Mouse (Mus musculus): ENCODE data around the gene 2010300C02Rik. TPM values are rescaled to one million over a fixed set of nuclear protein-coding genes. Genes with fewer than 3 reads are reported as not detected.
"Not testable (repeated sequence)": the region's sequence is repeated elsewhere in the genome, so short reads cannot be mapped to it uniquely, and the experiment has no call there.

2010300C02Rik gene
- total RNA-seq, 2 experiments from 2014 or later: 151 to 166 TPM

DNA sequence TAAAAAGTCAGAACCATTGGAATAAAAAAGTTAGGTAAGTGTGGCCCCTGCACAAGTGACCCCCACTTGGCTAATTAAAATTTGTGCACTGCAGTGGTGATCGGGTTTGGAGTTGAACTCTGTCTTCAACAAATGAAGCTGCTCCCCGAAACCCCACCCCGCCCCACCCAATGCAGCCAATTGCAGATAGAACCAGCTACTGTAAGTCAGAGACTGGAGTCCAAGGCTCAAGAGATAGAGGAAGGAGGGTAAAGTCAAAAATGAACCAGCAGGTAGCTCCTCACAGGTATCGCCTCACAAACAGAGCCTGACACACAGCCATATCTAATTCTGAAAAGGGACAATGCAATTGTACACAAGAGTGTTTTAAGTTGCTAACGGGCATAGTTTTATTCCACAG, 90.0 kb downstream of the 2010300C02Rik start:
- DNase-seq (ENCODE audit: low spot score in 2 of 2): no peak

DNA sequence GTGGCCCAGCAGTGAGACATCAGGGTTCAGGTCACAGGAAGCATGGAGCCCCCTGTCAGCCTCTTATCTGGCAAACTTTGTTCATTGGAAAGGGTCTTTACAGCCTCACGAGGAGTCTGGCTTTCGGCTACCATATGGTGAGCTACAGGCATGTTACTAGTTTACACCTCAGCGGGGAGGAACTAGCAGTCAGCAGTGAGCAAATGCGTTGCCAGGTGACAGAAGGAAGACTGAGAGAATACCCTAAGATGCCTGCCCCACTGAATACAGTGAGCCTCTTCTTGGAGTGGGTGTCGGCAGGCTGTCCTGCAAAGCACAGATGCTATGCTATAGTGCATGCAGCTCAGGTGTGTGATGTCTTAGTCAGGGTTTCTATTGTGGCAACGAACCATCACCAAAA, 91.1 kb downstream of the 2010300C02Rik start:
- no peak for DNase-seq (ENCODE audit: low spot score in 2 of 2)

GRCm38 (mm10) chr1:37624185-37624584, 95.7 kb downstream of the 2010300C02Rik start:
- no peak for DNase-seq (ENCODE audit: low spot score in 2 of 2)

- no peak for DNase-seq (ENCODE audit: low spot score in 2 of 2)
Measured at GRCm38 (mm10) chr1:37622049-37622448, 97.8 kb downstream of the 2010300C02Rik start.

DNA sequence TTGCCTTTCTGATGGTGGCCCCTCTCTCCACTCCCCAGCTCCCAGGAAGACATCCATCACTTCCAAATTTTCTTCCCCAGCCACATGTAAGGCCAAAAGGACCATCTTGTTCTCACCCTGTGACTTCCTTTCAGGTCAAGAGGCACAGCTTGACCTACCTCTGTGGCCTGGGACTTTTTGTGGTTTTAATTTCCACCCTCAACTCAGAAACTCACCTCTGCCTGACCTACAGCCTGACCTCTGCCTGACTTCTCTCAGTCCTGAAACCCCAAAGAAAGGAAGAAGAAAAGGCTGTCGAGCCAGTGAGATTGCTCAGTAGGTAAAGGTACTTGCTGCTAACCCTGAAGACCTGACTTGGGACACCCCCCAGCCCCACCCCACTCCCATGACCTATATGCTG, 100.3 kb downstream of the 2010300C02Rik start:
- DNase-seq (ENCODE audit: low spot score in 2 of 2): no peak

DNA sequence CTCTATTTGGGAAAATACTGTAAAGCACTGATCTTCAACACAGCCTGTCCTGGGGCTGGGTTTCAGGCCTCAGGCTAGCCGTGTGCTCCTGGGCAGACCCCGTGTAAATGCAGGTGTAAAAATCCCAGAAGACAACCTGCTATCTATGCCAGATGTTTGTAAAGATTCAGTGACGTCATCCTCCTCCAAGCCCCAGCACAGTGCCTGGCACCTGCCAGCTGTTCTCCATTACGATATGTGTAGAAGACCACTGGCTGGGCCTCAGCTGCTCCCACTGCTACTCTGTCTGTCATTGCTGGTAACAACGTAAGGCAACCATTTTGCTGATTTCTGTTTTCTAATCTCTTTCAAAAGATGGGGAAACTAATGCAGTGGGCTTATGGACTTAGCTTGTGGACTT, 102.8 kb downstream of the 2010300C02Rik start:
- DNase-seq (ENCODE audit: low spot score in 2 of 2): no peak

GRCm38 (mm10) chr1:37616569-37616968, 103.3 kb downstream of the 2010300C02Rik start:
- no peak for DNase-seq (ENCODE audit: low spot score in 2 of 2)

GRCm38 (mm10) chr1:37615290-37616040, 104.4 kb downstream of the 2010300C02Rik start:
- DNase-seq (ENCODE audit: low spot score in 2 of 2): no peak

- DNase-seq (ENCODE audit: low spot score in 2 of 2): no peak
Measured at GRCm38 (mm10) chr1:37614836-37615235, 105.0 kb downstream of the 2010300C02Rik start.

DNA sequence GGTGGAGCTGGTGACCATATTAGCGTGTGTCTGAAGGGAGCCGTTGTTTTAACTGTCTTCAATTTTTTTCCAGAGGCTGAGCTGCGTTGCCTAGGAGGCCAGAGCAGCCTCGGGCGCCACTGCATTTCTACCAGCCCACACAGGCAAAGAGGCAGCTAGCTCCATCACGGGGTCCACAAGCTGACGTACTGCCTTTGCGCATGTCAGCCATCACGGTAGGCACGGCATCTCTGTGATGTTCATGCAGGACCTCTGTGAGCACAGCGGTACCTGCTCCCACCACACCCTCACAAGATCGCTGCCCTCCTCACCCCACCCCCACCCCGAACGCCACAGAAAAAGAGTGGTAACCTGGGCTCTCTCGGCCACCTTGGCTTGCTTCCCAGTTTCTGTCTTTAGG, 105.8 kb downstream of the 2010300C02Rik start:
- DNase-seq (ENCODE audit: low spot score in 2 of 2): no peak

- no peak for DNase-seq (ENCODE audit: low spot score in 2 of 2)
Measured at GRCm38 (mm10) chr1:37611032-37611431, 108.9 kb downstream of the 2010300C02Rik start.

- no peak for DNase-seq (ENCODE audit: low spot score in 2 of 2)
Measured at GRCm38 (mm10) chr1:37610242-37610641, 109.6 kb downstream of the 2010300C02Rik start.

GRCm38 (mm10) chr1:37605694-37606093, 114.2 kb downstream of the 2010300C02Rik start:
- DNase-seq (ENCODE audit: low spot score in 2 of 2): not testable (repeated sequence)

GRCm38 (mm10) chr1:37603206-37603605, 116.7 kb downstream of the 2010300C02Rik start:
- DNase-seq (ENCODE audit: low spot score in 2 of 2): no peak

DNA sequence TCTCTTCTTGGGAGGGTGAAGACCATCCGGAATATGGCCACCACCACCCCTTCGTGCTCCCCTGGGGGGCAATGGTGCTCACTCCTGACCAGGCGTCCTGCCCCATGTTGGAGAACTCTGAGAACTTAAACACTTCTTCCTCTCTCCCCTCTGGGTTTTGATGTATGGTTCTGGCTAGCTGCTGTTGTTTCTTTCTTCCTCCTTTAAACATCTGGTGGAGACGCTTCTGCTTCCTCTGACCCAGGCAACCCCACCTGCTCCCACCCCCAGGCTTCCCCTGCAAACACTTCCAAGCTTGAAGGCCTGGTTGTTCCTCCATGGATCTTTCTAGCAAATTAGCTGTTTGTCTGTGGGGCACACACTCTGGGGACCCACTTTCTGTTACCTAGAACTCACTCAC, 117.6 kb downstream of the 2010300C02Rik start:
- no peak for DNase-seq (ENCODE audit: low spot score in 2 of 2)

DNA sequence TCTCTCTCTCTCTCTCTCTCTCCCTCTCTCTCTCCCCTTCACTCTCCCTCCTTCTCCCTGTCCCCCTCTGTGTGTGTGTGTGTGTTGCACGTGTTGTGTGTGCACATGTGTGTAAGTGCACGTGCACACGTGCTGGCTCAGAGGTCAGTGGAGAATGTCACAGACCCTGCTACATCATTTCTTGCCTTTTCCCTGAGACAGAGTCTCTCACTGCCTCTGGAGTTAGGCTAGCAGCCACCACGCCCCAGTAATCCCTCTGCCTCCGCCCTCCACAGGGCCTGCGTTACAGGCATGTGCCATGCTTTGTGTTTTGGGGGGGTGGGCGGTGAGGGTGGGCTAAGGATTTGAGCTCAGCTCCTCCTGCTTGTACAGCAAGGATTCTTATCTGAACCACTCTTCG, 118.4 kb downstream of the 2010300C02Rik start:
- DNase-seq (ENCODE audit: low spot score in 2 of 2): no peak

DNA sequence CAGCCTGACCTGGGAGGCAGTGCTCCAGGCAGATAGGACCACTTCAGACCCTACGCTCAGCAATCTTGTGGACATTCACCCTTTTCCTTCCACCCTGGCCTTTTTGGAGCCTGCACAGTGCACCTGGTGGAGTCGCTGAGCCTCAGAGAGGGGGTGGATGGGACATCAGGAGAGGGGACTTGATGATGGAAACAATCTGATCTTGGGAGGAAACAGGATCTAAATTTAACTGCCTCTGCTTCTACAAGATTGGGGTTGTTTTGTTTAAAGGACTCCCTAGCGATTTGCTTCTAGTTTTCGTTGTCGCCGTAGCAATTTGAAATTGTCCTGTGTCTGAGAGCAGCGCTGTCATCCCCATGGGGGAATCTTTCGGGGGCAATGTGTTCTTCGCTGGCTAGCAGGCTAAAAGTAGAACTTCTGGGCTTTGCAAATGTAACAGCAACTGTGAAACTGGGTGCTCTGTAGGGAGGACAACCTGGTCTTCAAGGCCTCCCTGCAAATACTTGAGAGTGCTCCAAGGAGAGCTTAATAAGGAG, 119.2 kb downstream of the 2010300C02Rik start:
- DNase-seq (ENCODE audit: low spot score in 2 of 2): no peak

DNA sequence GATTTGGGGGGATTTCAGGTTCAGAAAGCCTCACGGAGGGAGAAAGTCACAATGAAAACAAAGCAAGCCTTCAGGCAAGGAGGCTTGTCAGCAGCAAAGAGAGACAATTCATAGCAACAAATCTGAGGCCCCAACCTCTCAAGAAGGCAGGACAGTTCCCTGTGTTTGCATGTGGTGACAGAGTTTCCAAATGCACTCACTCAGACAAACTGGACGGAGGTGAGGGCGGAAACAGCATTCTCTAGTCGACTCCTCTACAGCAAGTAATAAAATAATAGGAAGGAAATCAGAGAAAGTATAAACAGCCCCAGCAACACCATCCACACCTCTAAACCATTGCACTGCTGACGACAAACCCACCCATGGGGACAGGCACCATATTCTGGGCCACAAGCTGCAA, 120.9 kb downstream of the 2010300C02Rik start:
- DNase-seq (ENCODE audit: low spot score in 2 of 2): no peak

DNA sequence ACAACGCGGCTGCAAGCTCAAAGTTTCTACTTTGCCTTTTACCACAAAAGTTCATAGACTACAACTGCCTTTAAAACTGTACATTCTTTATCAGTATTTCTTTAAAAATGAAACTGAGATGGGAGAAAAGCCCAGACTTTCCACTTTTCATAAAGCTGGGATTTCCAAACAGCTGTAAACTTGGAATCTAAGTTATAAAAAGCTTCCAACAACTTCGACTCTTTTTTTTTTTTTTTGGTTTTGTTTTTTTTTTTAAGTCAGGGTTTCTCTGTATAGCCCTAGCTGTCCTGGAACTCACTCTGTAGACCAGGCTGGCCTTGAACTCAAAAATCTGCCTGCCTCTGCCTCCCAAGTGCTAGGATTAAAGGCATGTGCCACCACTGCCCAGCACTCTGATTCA, 125.1 kb downstream of the 2010300C02Rik start:
- not testable (repeated sequence) for DNase-seq (ENCODE audit: low spot score in 2 of 2)

GRCm38 (mm10) chr1:37585809-37586480, 133.9 kb downstream of the 2010300C02Rik start:
- peak; percentile 37 to 47 for DNase-seq (ENCODE audit: low spot score in 2 of 2)

DNA sequence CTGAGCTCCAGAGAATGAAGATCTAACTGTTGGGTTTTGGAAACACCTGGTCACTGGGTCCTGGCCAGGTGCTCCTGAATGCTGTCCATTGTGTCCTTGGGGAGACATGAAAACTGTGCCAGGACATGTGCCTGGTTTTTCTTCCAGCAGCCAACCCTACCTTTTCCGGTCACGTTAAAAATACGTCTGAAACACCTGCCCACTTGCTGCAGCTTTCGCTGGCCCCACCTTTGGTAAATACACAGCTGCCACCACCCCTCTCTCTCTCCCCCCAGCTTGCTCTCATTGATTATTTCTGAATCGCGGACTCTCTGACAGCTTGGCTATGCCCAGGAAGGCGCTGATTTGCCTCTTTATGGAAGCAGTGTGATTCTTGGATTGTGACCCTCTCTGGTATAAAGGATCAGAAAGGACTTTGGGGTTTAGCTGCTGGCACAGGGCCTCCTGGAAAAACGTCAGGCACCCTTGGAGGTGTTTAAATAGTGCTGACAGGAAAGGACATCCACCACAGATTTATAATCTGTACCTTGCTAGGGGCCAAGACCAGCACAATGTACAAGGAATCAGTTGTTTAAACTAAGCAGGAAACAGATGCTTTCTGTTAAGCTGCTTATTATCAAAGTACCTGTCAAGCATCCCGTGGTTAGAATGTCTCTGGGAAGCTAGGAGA, 136.0 kb downstream of the 2010300C02Rik start:
- no peak for DNase-seq (ENCODE audit: low spot score in 2 of 2)

- no peak for DNase-seq (ENCODE audit: low spot score in 2 of 2)
Measured at GRCm38 (mm10) chr1:37583167-37583566, 136.7 kb downstream of the 2010300C02Rik start.
